Mouse (Mus musculus) 3134 (cell line): ENCODE measurements around the gene Prdm12.

Experiments
- DNase-seq: peaks from one replicate; pipeline ENCODE4 v3.0.0-alpha.2; 2011; ENCODE audit warnings: low spot score; ENCODE audit not compliant: insufficient read length; ENCODE audit errors: extremely low read depth

The Prdm12 gene

DNA sequence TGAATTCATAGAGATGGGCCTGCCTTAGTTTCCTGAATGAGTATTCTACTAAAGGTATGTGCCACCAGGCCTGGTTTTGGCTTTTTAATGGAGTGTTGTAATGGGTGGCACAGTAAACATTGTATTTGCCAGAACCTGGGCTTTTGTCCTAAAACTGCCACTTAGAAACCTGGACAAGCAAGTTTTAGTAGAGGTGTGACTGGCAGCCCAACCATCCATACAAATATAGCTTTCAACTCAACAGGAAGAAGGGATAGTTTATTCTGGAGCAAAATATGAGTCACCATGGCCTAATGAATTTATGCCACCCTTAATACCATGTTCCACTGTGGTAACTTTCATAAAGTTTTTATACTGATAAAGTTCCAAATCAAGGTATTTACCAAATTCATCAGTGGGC, 63.4 kb downstream of the Prdm12 start:
- DNase-seq, result no peak
